Mouse (Mus musculus) myocyte (in vitro differentiated cells): ENCODE measurements around the gene Fam214a.

Source experiments
- E2F4 ChIP-seq: IDR thresholded peaks from one replicate; pipeline ENCODE4 v1.6.1; 2011; ENCODE audit warnings: mild to moderate bottlenecking, control low read depth, moderate library complexity; ENCODE audit not compliant: insufficient read depth
- MAX ChIP-seq: IDR thresholded peaks from one replicate; pipeline ENCODE4 v1.6.1; 2011; ENCODE audit warnings: low read depth, mild to moderate bottlenecking, control low read depth
- MYOD1 ChIP-seq, 3 experiments: IDR thresholded peaks; one replicate each; pipeline ENCODE4 v1.6.1; 2011; ENCODE audit warnings: control low read depth in 2 of 3, low read depth in 2 of 3, mild to moderate bottlenecking in 2 of 3, moderate library complexity in 1 of 3; ENCODE audit not compliant: insufficient read length in 2 of 3, control insufficient read depth in 1 of 3
- MYOG ChIP-seq, 3 experiments: IDR thresholded peaks; one replicate each; pipeline ENCODE4 v1.6.1; 2011; ENCODE audit warnings: control low read depth in 2 of 3, low read depth in 2 of 3, mild to moderate bottlenecking in 2 of 3; ENCODE audit not compliant: insufficient read length in 2 of 3, control insufficient read depth in 1 of 3, insufficient read depth in 1 of 3
- POLR2A ChIP-seq: IDR thresholded peaks from one replicate; pipeline ENCODE4 v1.6.1; 2011; ENCODE audit warnings: low read depth, mild to moderate bottlenecking, control low read depth, moderate library complexity; ENCODE audit not compliant: insufficient read length
- POLR2AphosphoS2 ChIP-seq: IDR thresholded peaks from one replicate; pipeline ENCODE4 v1.6.1; 2011; ENCODE audit warnings: low read depth, control low read depth; ENCODE audit not compliant: insufficient read length

DNA sequence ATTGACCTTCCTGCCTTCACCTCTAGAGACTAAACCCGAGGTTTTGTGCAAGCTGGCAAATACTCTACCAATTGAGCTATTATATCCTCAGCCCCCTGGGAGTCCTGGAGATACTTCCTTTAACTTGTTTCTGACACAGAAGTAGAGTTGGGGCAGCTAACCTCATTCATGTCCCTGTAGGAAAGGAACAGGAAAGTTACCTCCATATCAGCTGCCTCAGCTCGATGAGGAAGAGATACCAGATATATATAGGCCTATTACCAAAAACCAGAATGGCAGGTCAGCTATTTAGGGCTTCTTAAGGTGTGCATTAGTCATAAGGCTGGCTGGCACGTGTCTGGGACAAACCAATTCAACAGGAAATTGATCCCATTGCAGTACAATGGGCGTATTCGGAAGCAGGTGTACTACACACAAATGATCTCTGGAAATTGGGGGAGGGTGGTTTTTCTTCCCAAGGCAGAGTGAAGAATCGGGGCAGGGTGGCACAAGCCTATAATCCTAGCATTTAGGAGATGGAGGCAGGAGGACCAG lies 42.4 kb upstream of the Fam214a start:
- TF ChIP-seq POLR2A, result no peak
- no peak for TF ChIP-seq POLR2AphosphoS2
- TF ChIP-seq MAX, result no peak
- no peak for TF ChIP-seq MYOG (IDR thresholded peaks at IDR 0.05; ENCODE audit: control insufficient read depth in 1 of 3, insufficient read depth in 1 of 3, insufficient read length in 2 of 3, low read depth in 2 of 3)
- no peak for TF ChIP-seq MYOD1 (IDR thresholded peaks at IDR 0.05; ENCODE audit: control insufficient read depth in 1 of 3, insufficient read length in 2 of 3, low read depth in 2 of 3)
- no peak for TF ChIP-seq E2F4
